Mouse (Mus musculus) spleen, postnatal 36 days (tissue): ENCODE results near the gene Ptx4.
"Not testable (repeated sequence)": the region's sequence is repeated elsewhere in the genome, so short reads cannot be mapped to it uniquely, and the experiment has no call there.

ENCODE experiments used
- DNase-seq, 2 experiments: peaks; one replicate each; pipeline ENCODE4 v3.0.0; 2022; ENCODE audit warnings: low spot score in 2 of 2, mixed read lengths in 1 of 2

Gene Ptx4

DNA sequence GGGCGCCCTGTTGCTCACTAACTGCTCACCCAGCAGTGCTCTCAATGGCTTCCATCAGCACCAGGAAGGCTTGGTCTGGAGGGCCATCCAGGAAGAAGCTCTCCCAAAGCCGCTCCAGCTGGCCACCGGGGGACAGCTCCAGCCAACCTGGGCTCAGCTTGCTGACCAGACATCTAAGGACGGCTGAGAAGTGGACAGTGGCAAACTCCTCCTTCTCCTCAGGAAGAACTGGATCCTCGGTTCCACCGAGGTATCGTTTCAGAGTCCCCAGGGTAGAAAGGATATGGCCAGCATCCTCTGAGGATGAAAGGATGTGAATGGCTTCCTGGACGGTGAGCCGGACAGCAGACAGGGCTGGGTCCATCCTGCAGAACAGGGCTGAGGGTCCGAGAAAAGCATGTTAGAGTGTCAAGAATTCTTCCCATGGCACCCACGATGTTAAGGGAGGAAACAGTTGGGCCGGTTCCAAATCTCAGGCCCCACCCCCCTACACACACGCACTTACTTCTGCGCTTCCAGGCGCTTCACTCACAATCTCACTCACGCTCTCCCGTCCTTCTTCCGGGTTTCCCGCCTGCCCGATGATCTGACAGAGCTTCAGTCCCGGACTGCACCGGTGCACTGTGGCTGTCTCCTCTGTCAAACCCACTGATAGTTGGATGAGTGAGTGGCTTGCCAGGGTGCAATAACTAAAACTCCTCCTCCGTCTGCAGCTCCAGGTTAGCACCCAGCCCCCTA lies 5.5 kb upstream of the Ptx4 start:
- DNase-seq = no peak

DNA sequence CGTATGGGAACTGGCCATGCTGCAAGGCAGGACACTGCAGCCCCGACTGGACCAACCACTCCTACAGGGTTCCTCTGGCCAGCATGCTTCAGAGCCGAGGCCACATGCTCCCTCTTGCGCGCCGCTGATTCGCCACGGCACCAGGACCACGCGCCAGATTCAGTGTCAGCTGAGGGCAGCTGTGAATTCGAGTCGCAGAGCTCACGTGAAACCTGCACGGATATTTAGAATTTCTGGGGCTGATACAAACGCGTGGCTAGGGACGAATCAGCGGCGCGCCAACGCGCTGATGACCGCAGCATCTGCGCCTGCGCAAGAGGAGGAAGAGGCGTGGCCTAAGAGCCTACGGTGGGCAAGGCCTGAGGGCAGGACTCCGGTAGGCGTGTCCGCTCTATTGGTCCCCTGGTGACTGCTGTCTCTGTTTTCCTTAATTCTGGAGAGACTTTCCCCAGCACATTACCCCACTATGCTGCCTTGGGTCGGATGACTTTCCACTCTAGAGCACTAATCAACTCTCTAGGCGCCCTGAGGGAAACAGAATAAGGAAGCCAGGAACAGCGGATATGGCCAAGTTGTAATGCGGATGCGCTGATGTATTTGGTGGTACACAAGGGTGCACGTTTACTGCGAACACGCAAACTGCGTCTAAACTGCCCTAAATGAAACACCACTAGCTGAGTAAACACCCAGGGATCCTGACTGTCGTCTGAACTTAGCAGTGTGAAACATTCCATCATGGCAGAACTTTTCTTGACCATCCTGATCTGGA lies 4.7 kb upstream of the Ptx4 start, which contains the start of gene Telo2:
Telo2 (minus strand) TSS at position 304 of the 769 bp plus-strand sequence.
- DNase-seq = peak; percentile 91 to 92

DNA sequence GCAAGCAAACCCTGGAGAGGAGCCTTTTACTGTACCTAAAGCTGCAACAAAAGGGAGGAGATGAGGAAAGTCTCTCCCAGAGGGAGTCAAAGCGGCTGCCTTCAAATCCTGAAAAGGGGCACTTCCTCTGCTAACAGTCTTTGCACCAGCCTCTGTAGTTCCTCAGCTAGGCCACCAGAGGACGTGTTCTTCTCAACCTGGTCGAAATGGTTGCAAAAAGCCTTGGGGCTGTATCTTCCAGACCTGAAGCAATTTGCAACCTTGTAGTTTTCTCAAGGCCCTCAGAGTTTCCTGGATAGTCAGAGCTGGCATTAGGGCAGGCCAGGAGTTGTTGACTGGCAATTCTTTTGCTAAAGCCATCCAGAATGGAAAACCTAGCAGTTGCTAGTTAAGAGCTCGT lies 3.3 kb upstream of the Ptx4 start:
- peak in 1 of 2 experiments; percentile 26 for DNase-seq

DNA sequence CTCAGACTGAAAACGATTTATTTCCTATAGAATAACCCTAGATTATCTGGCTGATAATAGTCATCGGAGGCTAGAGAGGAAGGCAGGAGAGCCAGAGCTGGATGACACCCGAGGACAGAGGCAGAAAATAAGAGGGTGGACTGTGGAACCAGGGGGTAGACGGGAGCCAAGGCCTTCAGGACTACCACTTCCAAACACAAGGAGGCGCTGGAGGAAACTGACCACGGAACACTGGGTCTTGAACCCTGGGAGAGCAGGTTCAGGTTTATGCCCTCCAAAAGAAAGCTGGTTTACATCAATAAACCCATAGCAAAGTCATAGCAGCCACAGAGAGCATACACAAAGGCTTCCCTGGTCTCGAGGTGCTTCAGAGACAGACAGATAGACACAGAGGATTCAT lies 3.4 kb downstream of the Ptx4 start:
- DNase-seq = no peak

- DNase-seq = not testable (repeated sequence)
Measured at GRCm38 (mm10) chr17:25125442-25126060, 5.0 kb downstream of the Ptx4 start.

DNA sequence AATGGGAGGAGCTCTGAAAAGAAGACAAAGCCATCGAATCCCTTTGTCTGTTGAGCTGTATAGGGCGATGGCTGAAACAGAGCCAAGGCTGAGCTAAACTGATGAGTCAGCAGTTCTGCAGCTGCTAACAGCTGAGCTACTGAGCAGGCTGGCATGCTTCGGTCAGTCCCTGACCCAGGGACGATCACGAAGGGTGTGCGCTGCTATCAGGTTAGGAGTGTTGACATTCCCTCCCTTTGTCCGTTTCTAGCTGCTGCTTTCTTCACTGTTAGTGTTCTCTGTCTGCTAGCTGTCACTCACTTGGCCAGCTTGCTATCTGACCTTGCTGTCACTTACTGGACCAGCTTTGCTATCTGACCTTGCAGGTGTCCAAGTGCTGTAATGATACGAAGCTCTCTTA lies 6.5 kb downstream of the Ptx4 start:
- peak; percentile 19 to 21 for DNase-seq

DNA sequence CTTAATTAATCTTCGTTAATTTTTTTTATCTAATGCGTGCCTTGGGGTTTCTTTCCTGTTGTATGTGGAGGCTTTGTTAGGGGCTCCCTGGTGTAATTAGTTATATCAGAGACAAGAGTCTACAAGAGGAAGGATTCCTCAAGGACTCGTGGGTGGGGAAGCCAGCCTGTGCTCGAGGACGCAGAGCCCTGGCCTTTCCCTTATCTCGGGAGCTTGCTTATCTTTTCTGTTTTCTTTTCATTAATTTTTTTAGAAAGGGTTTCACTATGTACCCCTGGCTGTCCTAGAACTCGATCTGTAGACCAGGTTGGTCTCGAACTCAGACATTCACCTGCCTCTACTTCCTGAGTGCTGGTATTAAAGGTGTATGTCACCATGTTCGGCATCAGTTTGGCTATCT lies 7.1 kb downstream of the Ptx4 start:
- no peak for DNase-seq

GRCm38 (mm10) chr17:25130060-25130459 lies 9.5 kb downstream of the Ptx4 start:
- no peak for DNase-seq

GRCm38 (mm10) chr17:25133275-25133698 lies 12.7 kb downstream of the Ptx4 start, which contains the start of gene Clcn7:
Gene Clcn7, plus strand, starts transcription at chr17:25133391.
- peak; percentile 90 to 92 for DNase-seq

DNA sequence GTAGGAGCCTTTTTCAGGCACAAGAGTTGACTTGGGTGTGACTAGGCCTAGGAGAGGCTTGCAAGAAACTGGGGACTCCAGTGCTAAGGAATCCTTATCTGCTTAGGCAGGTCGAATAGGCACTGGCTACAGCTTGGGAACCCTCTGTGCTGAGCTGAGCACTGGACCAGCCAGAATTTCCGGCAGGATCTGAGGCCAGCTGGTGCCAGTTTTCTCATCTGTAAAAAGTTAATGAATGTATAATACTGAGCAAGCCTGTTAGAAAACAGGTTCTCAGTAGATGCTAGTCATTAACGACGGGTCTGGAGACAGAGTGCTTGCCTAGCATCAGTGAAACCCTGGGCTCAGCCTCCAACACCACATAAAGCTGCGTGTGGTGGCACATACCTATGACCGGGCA lies 15.1 kb downstream of the Ptx4 start:
- no peak for DNase-seq

DNA sequence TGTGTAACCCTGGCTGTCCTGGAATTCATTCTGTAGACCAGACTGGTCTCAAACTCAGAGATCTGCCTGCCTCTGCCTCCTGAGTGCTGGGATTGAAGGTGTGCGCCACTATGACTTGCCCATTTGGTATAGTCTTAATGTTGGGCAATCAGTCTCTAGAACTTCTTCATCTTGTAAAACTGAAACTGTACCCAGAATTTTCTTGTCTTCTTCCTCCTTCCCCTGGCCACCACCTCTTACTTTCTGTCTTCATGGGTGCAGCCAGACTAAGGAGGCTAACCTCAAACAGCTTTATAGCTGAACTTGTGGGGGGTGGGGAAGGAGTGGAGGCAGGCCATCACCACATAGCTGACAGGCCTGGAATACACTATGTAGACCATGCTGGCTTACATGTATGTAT lies 18.2 kb downstream of the Ptx4 start:
- no peak for DNase-seq

DNA sequence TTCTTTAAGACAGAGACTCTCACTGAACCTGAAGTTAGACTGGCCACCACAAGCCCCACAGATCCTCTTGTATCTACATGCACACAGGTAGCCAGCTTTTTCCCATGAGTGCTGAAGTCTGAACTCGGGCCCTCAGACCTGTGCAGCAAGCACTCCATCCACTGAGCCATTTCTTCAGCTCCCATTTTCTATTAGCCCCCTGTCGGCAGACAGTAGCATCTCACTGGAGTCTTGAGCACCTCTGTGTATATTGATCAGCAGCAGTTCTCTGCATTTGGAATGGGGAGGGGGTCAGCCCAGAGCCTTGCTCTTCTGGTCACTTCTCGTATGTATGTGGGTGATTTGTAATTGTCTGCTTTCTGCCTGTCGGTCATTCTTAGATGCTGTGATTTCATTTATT lies 19.4 kb downstream of the Ptx4 start:
- DNase-seq = no peak

- DNase-seq = no peak
Measured at GRCm38 (mm10) chr17:25162161-25162560, 41.6 kb downstream of the Ptx4 start, which contains the start of gene Ccdc154. Gene Ccdc154, plus strand, starts transcription at chr17:25162461.

- DNase-seq = no peak
Measured at GRCm38 (mm10) chr17:25163387-25163786, 42.8 kb downstream of the Ptx4 start.

DNA sequence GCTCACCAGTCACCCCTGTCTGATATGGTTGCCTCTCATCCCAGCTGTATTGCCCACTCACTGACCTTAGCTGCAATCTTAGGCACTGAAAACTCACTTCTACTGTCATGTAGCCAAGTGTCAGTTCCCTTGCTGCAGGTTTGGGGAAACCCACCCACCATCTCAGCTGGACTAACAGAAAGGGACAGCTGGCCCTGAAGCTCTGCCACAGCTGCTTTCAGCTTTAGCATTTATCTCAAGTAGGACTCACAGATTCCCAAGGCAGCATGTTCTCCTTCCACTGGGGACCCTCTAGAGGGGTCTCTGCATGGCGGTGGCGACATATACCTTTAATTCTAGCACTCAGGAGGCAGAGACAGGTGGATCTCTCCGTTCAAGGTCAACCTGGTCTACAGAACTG lies 44.2 kb downstream of the Ptx4 start:
- no peak for DNase-seq

DNA sequence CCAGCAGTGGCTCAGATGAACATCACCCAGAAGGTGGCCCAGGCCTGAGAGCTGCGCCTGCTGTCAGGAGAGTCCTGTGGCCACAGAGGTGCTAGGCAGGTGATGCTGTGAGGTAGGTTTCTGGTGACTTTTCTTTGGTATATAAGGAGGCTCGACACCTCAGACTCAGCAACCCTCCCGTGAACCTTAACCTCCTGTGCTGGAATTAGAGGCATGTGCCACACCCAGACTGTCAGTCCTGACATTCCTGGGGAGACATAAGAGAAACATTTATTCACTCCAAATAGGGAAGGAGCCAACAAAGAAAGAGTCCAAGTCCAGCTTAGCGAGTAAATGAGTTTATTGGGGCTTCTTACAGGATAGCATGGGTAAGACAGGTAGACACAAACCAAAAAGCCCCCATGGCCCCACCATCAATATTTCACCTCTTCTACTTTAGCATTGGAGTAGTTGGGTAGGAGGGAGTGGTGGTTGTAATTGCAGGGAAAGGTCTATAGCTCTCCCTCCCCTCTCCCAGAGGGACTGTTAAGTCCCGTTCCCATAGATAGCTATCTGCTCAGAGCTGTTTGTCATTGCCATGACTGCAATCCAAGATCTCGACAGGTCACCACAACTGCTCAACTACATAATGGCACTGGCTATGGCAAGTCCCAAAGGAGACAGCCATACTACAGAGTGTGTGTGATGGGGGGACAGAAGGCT lies 45.6 kb downstream of the Ptx4 start:
- no peak for DNase-seq

- no peak for DNase-seq
Measured at GRCm38 (mm10) chr17:25169706-25170105, 49.1 kb downstream of the Ptx4 start.

DNA sequence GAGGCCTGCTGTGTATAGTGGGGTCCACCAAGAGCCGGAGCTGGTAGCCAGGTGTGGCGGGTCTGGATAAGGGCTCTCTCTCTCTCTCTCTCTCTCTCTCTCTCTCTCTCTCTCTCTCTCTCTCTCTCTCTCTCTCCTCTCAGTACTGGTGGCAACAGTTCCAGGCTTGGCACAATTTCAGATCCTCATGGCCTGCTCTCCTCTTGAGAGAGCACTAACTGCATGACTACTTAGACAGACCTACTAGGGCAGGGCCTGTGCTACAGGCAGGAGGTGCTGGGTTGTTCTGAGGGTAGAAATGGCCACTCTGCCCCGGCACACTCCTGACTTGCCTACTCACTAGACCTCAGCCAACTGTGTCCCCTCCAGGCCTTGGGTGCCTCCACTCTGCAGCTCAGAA lies 52.0 kb downstream of the Ptx4 start:
- DNase-seq = no peak
